Mouse (Mus musculus): Measurements from ENCODE around the gene Cxcr1. TPM values are rescaled to one million over a fixed set of nuclear protein-coding genes. Genes with fewer than 3 reads are reported as not detected.
A peak's percentile ranks its signal among the peaks of the same experiment; 100 is the strongest.

Gene Cxcr1
- polyA plus RNA-seq (2015; fragmentation: Nextera tagmentation; extraction: Ambion mirVana), result not detected in 2 replicates

DNA sequence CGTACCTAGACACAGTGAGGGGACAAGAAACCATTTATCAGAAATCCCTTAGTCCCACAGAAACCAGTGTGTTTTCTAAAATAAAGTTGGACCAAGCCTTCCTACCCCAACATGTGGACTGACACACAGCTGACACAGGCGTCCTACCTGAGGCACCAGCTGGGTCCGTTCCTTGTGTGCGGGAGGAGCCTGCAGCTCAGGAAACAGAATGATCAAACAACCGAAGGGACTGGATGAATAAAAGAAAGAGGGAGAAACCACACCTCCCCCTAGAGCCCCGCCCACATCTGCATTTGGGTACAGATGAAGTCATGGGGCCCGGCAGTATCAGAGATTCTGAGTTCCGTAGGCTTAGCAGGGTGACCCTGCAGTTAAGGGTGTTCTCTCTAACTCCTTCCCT, at the start of gene Cxcr1:
Gene Cxcr1, minus strand, starts transcription at position 187 of the 400 bp plus-strand sequence.
- no peak within 1 kb of the TSS for H3K4me2 ChIP-seq (ENCODE audit: low read length)
- H3K4me3 ChIP-seq (replicated peaks; ENCODE audit: low read depth, low read length), result no peak within 1 kb of the TSS
- H3K4me1 ChIP-seq (replicated peaks; ENCODE audit: insufficient read depth, low read length), result no peaks in the 10 kb centered on the region
- 68% methylated on average over 8 of the region's 8 CpGs for WGBS
- no peak for TF ChIP-seq CTCF (IDR thresholded peaks at IDR 0.05; ENCODE audit: low read depth)
- no peaks in the 10 kb centered on the region for H3K9me3 ChIP-seq (replicated peaks; ENCODE audit: low read length)
- H3K27ac ChIP-seq, result no peak within 1 kb of the TSS
- no peaks in the 10 kb centered on the region for H3K36me3 ChIP-seq (ENCODE audit: insufficient read depth, low read length)
- no peaks in the 10 kb centered on the region for H3K27me3 ChIP-seq (ENCODE audit: insufficient read depth, low read length)
- H3K9ac ChIP-seq (ENCODE audit: low read depth, low read length), result no peak within 1 kb of the TSS
- DNase-seq (ENCODE audit: low spot score) (no peak), ATAC-seq (replicated peaks; ENCODE audit: low FRiP score, low read depth) (no peak)

DNA sequence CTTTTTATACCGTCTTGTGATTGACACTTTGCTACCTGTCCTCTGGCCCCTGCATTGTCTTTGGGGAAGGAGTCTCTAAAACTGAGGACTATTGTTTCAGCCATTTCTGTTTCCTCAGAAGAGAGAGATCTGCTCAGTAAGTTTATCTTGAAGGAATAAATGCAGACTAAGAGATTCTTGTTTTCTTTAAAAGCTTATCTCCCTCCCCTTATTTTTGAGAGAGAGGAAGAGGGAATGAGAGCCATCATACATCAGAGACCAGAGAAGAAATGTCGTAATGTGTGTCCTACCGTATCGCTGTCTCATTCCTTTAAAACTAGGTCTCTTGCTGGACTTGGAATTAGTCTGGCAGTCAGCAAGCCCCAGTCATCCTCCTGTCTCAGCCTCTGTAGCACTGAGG, 46.4 kb upstream of the Cxcr1 start:
- ATAC-seq (replicated peaks; ENCODE audit: low FRiP score, low read depth), result no peak
- Histone ChIP-seq H3K27ac (0 out of 2 replicates have a peak overlapping the region, but pooled peaks have one; percentile 19), H3K27me3 (ENCODE audit: insufficient read depth, low read length) (no peaks in the 10 kb centered on the region), H3K36me3 (ENCODE audit: insufficient read depth, low read length) (no peaks in the 10 kb centered on the region), H3K4me1 (replicated peaks; ENCODE audit: insufficient read depth, low read length) (peaks cover 37% of the 10 kb centered on the region), H3K4me3 (replicated peaks; ENCODE audit: low read depth, low read length) (no peak overlapping the region), H3K4me2 (ENCODE audit: low read length) (0 out of 2 replicates have a peak overlapping the region, but pooled peaks have one; percentile 2), H3K9ac (ENCODE audit: low read depth, low read length) (peak overlapping the region; percentile 8; the same call in 1 of the 2 replicates), H3K9me3 (replicated peaks; ENCODE audit: low read length) (no peaks in the 10 kb centered on the region)
- 42% methylated on average over 4 of the region's 4 CpGs for WGBS
- no peak for TF ChIP-seq CTCF (IDR thresholded peaks at IDR 0.05; ENCODE audit: low read depth)
- DNase-seq (ENCODE audit: low spot score), result peak; percentile 50

DNA sequence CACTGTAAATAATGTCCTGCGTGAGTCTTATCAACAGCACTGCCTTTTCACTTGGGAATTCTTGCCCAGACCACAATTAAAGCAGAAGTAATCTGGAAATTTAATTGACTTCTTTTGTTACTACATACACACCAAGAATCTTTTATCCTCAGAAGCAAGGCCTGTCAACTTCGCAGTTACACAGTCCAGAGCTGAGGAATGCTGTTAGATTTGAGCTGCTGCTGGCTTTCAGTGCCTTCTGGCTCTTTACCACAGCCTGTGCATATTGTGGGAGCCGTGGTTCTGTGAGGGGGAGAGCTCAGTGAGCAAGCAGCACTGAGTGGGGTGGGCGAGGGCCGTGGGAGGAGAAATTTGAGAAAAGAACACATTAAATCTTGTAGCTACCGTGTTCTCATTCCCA, 45.9 kb upstream of the Cxcr1 start:
- DNase-seq (ENCODE audit: low spot score) (peak; percentile 71), ATAC-seq (replicated peaks; ENCODE audit: low FRiP score, low read depth) (no peak)
- WGBS, result 11% methylated on average over 6 of the region's 6 CpGs
- H3K4me2 ChIP-seq (ENCODE audit: low read length), result 0 out of 2 replicates have a peak overlapping the region, but pooled peaks have one; percentile 2
- H3K9me3 ChIP-seq (replicated peaks; ENCODE audit: low read length), result no peaks in the 10 kb centered on the region
- 0 out of 2 replicates have a peak overlapping the region, but pooled peaks have one; percentile 27 for H3K27ac ChIP-seq
- TF ChIP-seq CTCF (IDR thresholded peaks at IDR 0.05; ENCODE audit: low read depth), result no peak
- H3K36me3 ChIP-seq (ENCODE audit: insufficient read depth, low read length), result no peaks in the 10 kb centered on the region
- H3K9ac ChIP-seq (ENCODE audit: low read depth, low read length), result no peak overlapping the region
- H3K27me3 ChIP-seq (ENCODE audit: insufficient read depth, low read length), result no peaks in the 10 kb centered on the region
- H3K4me3 ChIP-seq (replicated peaks; ENCODE audit: low read depth, low read length), result no peak overlapping the region
- H3K4me1 ChIP-seq (replicated peaks; ENCODE audit: insufficient read depth, low read length), result peaks cover 37% of the 10 kb centered on the region

DNA sequence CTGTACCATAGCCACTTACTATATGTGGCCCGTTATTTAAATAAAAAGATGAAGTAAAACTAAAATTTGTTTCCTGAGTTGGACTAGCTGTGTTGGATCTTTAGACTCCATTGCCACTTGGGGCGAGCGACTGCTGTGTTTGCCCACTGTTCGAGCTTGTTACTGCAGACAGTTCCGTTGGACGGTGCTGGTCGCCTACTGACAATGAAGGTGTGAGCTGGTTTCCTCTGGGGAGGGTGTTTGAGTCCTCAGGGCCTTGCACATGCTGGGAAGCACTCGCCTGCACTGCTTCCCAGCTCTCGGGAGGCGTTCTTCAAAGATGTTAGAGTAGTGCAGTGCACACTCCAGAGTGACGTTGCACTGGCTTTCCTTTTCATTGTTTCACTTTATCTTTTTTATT, 45.2 kb upstream of the Cxcr1 start:
- peak overlapping the region; percentile 60 for H3K4me2 ChIP-seq (ENCODE audit: low read length)
- DNase-seq (ENCODE audit: low spot score) (no peak), ATAC-seq (replicated peaks; ENCODE audit: low FRiP score, low read depth) (no peak)
- H3K27me3 ChIP-seq (ENCODE audit: insufficient read depth, low read length), result no peaks in the 10 kb centered on the region
- WGBS, result 48% methylated on average over 11 of the region's 11 CpGs
- H3K4me3 ChIP-seq (replicated peaks; ENCODE audit: low read depth, low read length), result no peak overlapping the region
- no peaks in the 10 kb centered on the region for H3K36me3 ChIP-seq (ENCODE audit: insufficient read depth, low read length)
- H3K27ac ChIP-seq, result 0 out of 2 replicates have a peak overlapping the region, but pooled peaks have one; percentile 3
- H3K4me1 ChIP-seq (replicated peaks; ENCODE audit: insufficient read depth, low read length), result peaks cover 37% of the 10 kb centered on the region
- no peak for TF ChIP-seq CTCF (IDR thresholded peaks at IDR 0.05; ENCODE audit: low read depth)
- H3K9me3 ChIP-seq (replicated peaks; ENCODE audit: low read length), result no peaks in the 10 kb centered on the region
- no peak overlapping the region for H3K9ac ChIP-seq (ENCODE audit: low read depth, low read length)

DNA sequence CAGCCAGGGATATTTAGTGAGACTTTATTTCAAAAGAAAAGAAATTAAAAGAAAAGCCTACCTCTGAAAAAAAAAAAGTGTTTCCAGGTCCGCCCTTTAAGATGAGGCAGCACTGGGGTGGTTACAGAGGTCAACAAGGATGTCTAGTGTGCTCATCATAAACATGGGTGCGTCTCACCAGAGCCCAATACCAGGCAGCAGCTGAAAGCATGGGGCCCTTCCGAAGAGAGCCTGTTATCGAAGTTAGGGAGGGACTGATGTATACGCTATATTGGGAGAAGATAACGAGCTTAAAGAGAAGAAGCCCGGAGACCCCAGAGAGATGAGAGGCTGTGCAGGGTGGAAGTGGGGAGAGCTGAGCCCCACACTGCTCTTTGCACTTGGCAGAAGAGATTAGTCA, 44.7 kb upstream of the Cxcr1 start:
- ATAC-seq (replicated peaks; ENCODE audit: low FRiP score, low read depth), result no peak
- 61% methylated on average over 7 of the region's 7 CpGs for WGBS
- Histone ChIP-seq H3K4me3 (replicated peaks; ENCODE audit: low read depth, low read length) (no peak overlapping the region), H3K36me3 (ENCODE audit: insufficient read depth, low read length) (no peaks in the 10 kb centered on the region), H3K4me2 (ENCODE audit: low read length) (peak overlapping the region; percentile 60), H3K9me3 (replicated peaks; ENCODE audit: low read length) (no peaks in the 10 kb centered on the region), H3K27ac (0 out of 2 replicates have a peak overlapping the region, but pooled peaks have one; percentile 3), H3K27me3 (ENCODE audit: insufficient read depth, low read length) (no peaks in the 10 kb centered on the region), H3K9ac (ENCODE audit: low read depth, low read length) (no peak overlapping the region), H3K4me1 (replicated peaks; ENCODE audit: insufficient read depth, low read length) (peaks cover 37% of the 10 kb centered on the region)
- DNase-seq (ENCODE audit: low spot score), result no peak
- TF ChIP-seq CTCF (IDR thresholded peaks at IDR 0.05; ENCODE audit: low read depth), result no peak

DNA sequence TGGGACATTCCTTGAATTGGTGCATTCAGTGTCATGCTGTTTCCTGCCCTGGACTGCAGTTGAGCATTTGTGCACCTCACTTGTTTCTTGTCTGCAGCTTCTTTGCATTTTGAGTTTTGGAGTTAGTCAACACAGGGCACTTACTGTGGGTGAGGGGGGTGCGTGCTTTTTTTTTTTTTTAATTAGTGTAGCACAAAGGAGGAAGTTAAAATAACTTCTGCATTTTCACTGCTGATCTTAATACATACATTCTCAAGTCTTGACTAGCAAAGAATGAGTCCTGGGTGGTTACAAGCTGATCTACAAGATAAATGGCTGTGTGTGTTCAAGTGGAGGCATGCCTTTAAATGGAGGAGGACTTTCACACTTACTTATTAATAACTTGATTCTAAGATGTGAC, 43.7 kb upstream of the Cxcr1 start:
- H3K4me1 ChIP-seq (replicated peaks; ENCODE audit: insufficient read depth, low read length), result peaks cover 37% of the 10 kb centered on the region
- TF ChIP-seq CTCF (IDR thresholded peaks at IDR 0.05; ENCODE audit: low read depth), result no peak
- no peaks in the 10 kb centered on the region for H3K27me3 ChIP-seq (ENCODE audit: insufficient read depth, low read length)
- peak overlapping the region; percentile 96; the same call in 1 of the 2 replicates for H3K9ac ChIP-seq (ENCODE audit: low read depth, low read length)
- no peaks in the 10 kb centered on the region for H3K9me3 ChIP-seq (replicated peaks; ENCODE audit: low read length)
- H3K4me3 ChIP-seq (replicated peaks; ENCODE audit: low read depth, low read length), result peak overlapping the region; percentile 96
- peak overlapping the region; percentile 60 for H3K4me2 ChIP-seq (ENCODE audit: low read length)
- DNase-seq (ENCODE audit: low spot score), result no peak
- ATAC-seq (replicated peaks; ENCODE audit: low FRiP score, low read depth), result no peak
- no peak overlapping the region for H3K27ac ChIP-seq
- no peaks in the 10 kb centered on the region for H3K36me3 ChIP-seq (ENCODE audit: insufficient read depth, low read length)
- 54% methylated on average over 1 of the region's 1 CpGs for WGBS

DNA sequence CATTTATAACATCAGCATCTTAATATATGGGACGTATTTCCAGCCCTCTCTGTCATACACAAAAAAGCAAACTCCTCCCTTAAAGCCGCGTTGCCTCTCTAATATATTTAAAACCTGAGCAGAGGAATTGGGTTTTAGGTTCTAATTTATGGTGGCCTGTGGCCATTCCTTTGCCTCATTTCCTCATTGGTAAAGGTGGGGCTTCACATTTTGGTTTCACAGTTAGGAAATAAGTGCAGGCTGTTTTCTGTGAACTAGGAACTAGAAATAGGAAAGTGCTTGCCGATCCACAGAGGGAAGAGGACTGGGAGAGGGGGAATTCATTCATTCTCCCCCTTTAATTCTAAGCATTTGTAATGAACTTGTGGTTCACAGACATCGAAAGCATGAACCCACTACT, 43.2 kb upstream of the Cxcr1 start:
- peak overlapping the region; percentile 60 for H3K4me2 ChIP-seq (ENCODE audit: low read length)
- H3K27me3 ChIP-seq (ENCODE audit: insufficient read depth, low read length), result no peaks in the 10 kb centered on the region
- H3K27ac ChIP-seq, result peak overlapping the region; percentile 94; the same call in 1 of the 2 replicates
- no peaks in the 10 kb centered on the region for H3K36me3 ChIP-seq (ENCODE audit: insufficient read depth, low read length)
- ATAC-seq (replicated peaks; ENCODE audit: low FRiP score, low read depth), result no peak
- 16% methylated on average over 5 of the region's 5 CpGs for WGBS
- peak overlapping the region; percentile 96 for H3K4me3 ChIP-seq (replicated peaks; ENCODE audit: low read depth, low read length)
- TF ChIP-seq CTCF (IDR thresholded peaks at IDR 0.05; ENCODE audit: low read depth), result no peak
- H3K9me3 ChIP-seq (replicated peaks; ENCODE audit: low read length), result no peaks in the 10 kb centered on the region
- DNase-seq (ENCODE audit: low spot score), result no peak
- H3K4me1 ChIP-seq (replicated peaks; ENCODE audit: insufficient read depth, low read length), result peaks cover 37% of the 10 kb centered on the region
- peak overlapping the region; percentile 96 for H3K9ac ChIP-seq (ENCODE audit: low read depth, low read length)
